Mouse (Mus musculus) small intestine, adult 2 months (tissue): ENCODE results near the gene Tm2d3.

Experiments used
- CTCF ChIP-seq: fragments of 200-500 bp; IDR thresholded peaks from 2 replicates; pipeline ENCODE4 v1.5.1; 2012; ENCODE audit warnings: low read depth, mild to moderate bottlenecking, control low read depth, inconsistent platforms, low read length, moderate library complexity, mixed read lengths; ENCODE audit not compliant: insufficient replicate concordance, insufficient read length; ENCODE audit errors: extremely low read depth
- POLR2A ChIP-seq: fragments of 200-500 bp; IDR thresholded peaks from 2 replicates; pipeline ENCODE4 v1.6.1; 2012; ENCODE audit warnings: low read depth, mild to moderate bottlenecking, control low read depth, inconsistent platforms, low read length, moderate library complexity

GRCm38 (mm10) chr7:65663886-65664285, 27.1 kb upstream of the Tm2d3 start:
- TF ChIP-seq CTCF (no peak), POLR2A (no peak)
